Mouse (Mus musculus): ENCODE measurements around the gene 4930548H24Rik.
"Not testable (repeated sequence)": the region's sequence is repeated elsewhere in the genome, so short reads cannot be mapped to it uniquely, and the experiment has no call there.

The 4930548H24Rik gene

DNA sequence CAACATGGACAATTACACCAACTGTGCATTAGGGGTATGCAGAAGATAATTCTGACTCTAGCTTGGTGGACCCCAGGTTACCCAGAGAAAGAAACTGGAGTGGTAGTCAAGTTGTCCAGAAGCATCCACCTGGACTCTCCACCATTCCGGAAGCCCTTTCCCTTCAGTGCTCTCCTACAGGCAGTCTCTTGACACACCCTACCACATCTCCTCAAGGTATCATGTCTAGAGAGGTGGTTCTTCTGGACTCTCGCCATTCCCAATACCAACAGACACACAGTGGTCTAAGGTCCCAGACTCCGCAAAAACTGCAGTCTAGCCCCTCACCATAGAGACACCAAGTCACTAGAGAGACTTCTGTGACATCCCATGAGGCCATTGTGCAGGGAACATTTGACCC is at the start of gene 4930548H24Rik:
TSS of gene 4930548H24Rik (plus strand) at position 301 of the 400 bp plus-strand sequence.
- DNase-seq, result no peak

DNA sequence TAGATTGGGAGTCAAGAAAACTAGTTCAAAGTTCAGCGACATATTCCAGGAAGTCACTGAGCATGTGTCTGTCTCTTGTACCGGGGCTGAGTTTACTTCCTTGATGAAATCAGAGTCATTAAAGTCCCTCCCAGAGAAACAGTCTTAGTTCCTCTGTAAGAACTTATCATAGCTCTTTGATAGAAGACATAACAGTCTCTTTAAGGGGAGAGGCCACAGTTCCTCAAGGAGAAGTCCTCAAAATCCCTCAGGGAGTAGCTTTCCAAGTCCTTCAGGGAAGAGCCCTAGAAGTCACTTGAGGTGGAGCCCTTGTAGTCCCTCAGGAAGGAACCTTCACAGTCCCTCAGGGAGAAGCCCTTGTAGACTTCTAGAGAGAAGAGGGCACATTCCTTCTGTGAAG is 34.2 kb upstream of the 4930548H24Rik start:
- no peak for DNase-seq

DNA sequence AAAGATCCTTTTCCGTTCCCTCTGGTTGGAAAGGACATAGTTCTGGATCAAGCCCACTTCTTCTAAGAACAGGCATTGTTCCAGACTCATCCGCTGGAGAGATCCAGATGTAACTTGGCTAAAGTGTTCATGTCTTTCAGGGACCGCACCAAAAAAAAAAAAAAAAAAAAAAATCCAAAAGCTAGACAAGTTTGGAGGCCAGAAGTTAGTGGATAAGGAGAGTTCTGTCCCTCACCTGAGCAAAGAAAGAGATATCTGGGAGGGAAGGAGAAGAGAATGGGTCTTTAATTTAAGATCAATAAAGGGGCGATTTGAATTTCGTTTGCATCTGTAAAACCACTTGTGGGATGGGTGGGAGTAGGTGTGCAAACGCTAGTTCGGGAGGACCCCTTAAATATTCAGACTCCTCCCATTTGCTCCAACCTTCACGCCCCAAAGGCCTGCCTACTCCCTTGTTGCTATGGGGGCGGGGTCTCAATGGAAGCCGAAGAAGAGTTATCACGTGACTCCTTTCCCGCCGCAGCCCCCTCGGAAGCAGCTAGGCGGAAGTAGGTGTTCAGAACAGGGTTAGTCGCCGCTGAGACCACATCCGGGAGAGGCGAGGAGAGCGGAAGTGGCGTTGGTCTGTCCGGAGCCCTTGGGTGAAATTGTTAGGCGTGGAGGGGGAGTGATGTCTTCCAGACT is 33.5 kb upstream of the 4930548H24Rik start, which contains the start of gene Zfp512:
TSS of gene Zfp512 (plus strand) at position 554 of the 684 bp plus-strand sequence.
- peak; percentile 96 for DNase-seq

DNA sequence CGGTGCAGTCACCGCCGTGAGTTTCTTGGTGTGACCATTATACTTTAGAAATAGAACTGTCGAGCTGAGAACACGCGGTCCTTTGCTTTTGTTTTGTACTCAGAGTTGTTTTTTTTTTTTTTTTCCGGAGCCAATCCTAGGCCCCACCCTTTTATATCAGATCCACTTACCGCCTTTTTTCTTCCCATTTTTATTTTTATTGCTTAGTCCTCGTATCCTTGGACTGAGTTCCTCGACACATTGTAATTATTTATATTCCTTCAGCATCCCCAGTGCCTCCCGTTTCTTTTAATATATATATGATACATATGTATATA is 33.0 kb upstream of the 4930548H24Rik start:
- no peak for DNase-seq

DNA sequence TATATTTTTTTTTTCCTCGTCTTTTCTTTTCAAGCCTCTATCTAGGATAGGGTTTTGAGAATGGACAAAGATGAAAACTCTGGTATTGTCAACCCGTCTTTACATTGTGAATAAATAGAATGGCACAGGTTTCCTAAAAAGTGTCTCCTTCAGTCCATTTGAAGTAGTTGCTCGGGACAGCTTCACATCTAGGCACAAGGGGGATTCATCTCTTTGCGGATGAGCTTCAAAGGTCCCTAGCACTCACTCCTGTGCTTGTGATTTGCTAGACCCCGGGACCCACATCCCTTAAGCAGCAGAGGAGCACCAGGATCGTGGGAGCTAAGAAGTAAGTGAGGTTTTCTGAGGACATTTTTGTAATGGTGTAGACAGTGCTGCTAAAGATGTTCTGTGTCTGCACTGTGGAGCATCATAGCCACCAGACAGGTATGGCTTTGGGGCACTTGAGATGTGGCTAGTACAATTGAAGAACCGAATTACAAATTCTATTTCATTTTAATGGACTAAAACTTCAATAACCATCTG is 32.6 kb upstream of the 4930548H24Rik start:
- no peak for DNase-seq

DNA sequence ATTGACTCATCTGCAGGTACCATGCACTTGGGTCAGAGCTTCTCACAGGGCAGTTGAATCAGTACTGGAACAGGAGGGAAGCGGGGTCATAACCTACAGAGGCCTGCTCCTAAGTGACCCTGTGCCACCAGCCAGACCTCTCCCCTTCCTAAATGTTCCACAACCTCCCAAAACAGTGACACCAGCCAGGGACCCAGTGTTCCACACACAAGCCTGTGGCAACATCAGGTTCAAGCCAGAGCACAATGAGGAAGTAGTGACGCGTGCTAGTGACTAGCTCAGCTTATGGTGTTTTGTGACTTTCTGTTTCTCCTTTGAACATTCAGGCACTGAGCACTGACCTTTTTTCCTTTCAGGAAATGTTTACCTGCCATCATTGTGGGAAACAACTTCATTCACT is 17.7 kb upstream of the 4930548H24Rik start:
- no peak for DNase-seq

DNA sequence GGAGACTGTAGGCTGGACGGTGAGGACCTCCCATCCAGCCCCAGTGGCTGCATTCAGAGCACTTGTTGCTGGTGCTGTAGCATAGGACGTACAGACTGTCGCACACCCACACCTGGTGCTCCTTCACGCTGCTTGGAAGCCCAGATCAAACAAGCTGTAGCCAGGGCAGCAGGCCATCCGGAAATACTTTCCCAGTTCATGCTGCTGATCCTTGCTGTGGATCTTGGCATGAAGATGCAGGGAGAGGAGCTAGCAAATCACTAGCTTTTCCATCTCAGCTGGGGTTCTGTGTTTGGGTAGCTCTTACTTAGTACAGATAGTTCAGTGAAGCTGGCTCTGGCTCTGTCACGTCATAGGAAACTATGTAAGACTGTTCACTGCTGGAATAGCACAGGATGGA is 15.8 kb upstream of the 4930548H24Rik start:
- no peak for DNase-seq

DNA sequence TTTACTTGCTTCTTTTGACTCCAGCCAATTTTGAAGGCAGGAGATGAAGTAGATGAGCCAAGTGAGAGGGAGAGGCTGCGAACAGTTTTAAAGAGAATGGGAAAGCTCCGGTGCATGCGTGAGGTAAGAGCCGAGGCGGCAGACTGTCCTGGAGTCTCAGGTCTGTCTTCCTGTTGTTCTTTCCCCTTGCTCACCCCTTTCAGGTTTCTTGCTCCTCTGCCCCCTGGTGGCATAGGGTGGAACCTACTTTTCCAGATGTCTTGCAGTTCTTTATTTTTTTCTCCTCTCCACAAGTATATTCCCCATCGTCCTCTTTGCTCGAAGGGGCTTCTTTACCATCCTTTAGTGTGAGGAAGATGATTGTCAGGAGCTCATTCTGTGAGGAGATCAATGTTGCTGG is 15.2 kb upstream of the 4930548H24Rik start:
- DNase-seq, result peak; percentile 34

DNA sequence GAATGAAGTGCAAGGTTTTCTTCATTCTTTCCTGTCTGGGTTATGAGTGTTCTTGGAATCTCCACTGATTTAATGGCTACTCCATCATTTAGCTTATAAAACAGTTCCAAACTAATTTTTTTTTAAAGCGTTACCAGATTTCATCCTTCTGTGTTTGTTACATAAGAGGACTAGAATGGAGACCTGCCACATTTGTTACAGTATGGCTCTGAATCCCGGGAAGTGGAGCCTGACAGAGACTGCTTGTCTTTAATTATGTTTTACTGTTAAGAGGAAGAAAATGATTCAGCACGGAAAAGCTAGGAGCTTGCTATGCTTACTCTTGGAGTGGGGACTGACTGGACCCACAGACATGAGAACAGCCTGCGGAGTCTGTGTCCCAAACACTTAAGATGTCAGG is 5.0 kb upstream of the 4930548H24Rik start:
- DNase-seq, result no peak

DNA sequence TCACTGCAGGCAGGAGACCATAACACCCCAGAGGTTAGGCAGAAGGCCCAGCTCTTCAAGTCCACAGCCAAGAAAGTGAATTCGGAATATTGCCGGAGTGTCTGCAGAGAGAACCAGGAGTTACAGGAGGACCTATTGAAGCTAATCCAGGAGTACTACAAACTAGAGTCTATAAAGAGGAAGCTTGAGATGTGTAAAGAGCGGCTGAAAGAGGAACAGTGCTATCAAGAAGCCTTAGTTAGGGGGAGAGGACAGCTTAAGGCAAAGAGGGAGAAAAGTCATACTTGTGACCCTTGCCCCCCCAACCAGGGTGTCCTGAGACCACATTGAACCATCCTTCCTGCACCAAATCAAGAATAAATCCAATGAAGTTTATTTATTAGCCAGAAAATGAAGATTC is 2.3 kb downstream of the 4930548H24Rik start:
- DNase-seq, result no peak

DNA sequence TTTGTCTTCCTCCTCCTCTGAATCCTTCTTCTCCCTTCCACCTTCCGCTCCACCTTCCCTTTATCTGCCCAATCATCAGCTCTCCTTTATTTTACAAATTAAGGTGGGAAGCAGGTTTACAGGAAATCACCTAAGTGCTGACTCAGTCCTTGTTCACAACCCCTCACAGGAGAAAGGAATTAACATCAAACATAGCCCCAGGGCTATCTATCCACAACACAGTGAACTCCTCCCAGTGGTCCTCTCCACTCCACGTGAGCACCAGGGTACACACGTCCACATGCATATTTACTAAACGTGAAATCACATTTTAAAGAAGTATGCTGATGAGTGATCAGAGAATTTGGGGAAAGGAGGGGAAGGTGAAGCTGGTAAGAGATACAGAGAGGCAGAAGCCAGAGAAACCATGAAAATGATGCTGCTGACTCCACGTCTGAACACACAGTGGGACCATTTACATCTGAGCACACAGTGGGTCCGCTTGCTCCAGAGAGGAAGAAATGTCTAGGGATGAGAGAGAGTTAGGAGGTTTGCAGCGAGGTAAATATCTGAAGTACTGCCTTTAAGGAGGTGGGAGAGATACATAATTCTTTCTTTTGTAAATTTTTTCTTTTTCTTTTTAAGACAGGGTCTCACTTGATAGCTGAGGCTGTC is 3.7 kb downstream of the 4930548H24Rik start:
- DNase-seq, result no peak

DNA sequence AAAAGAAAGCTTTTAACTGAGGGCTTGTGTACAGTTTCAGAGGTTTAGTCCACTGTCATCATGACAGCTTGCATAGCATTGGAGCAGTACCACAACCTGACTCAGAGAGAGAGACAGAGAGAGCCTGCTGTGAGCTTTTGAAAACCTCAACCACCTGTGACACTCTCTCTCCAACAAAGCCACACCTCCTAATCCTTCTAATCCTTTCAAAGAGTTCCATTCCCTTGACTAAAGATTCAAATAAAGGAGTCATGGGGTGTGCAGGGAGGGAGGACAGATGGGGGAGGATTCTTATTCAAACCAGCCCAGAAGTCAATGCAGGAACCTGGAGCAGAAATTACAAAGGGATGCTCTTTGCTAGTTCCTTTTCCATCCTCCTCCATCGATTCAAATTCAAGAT is 6.5 kb downstream of the 4930548H24Rik start:
- DNase-seq, result no peak

DNA sequence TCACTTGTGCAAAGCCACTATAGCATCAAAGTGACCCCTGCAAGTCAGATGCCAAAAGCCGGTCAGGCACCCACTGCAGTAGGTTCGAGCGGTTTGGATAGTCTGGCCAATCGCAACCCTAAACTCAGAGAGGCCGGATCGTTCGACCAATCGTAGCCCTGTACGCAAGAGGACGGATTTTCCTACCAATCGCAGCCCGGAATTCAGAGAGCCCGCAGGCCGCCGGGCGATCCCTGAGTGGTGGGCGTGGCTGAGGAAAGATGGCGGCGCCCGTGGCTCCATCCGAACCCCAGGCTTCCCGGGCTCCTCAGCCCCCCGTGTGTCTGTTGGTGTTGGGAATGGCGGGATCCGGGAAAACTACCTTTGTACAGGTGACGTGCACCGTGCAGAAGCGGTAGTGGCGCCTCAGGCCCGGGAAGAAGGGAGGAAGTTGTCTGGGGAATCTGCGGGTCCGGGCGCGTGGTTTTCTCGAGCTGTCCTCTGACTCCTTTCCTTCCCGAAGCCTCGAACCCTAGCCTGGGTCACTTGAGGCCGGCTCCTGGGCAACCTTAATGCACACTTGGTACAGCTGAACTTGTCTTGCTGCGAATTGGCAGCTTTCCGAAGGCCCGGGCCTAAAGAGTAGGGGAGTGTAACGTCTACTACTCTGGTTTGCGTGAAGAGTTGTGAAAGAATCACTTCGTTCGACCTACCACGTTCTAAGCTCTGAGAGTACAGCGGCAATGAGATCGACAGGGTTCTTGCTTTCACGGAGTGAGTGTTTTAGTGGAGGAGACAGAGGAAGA is 9.2 kb downstream of the 4930548H24Rik start, which contains the start of gene Gpn1:
TSS of gene Gpn1 (plus strand) at position 229 of the 785 bp plus-strand sequence.
- DNase-seq, result peak; percentile 93

DNA sequence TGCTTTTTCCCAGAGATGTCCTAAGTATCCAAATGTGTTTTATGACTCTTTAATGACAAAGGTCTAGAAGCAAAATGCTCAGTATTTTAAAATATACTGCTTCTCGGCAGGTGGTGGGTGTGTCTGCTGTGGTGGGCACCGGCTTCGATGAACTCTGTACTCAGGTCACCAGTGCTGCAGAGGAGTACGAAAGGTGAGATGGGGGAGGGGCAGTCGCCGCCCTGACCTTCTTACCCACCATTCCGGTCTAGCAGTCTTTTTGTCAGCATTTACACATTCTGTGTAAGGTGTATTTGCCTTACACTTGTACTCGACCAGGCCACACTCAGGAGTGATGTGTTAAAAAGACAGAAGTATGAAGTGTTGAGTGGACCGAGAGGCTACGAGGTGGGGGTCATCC is 19.3 kb downstream of the 4930548H24Rik start:
- no peak for DNase-seq

DNA sequence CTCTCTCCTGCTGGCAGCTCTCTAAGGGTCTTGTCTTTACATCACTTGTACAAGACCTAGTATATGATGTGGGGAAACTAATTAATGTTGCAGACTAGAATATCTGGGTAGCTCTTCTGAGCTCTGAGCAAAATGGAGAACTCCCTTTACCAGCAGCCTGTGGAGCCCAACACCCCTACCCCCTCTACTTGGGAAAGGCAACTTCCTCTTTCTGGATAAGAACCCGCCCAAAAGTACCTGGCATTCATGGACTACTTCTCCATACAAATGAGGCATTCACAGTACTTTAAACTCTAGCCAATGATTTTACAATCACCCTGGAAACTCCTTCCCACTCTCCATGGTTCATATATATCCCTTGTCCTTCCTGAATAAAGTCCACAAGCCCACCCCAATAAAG is 26.9 kb downstream of the 4930548H24Rik start:
- no peak for DNase-seq

DNA sequence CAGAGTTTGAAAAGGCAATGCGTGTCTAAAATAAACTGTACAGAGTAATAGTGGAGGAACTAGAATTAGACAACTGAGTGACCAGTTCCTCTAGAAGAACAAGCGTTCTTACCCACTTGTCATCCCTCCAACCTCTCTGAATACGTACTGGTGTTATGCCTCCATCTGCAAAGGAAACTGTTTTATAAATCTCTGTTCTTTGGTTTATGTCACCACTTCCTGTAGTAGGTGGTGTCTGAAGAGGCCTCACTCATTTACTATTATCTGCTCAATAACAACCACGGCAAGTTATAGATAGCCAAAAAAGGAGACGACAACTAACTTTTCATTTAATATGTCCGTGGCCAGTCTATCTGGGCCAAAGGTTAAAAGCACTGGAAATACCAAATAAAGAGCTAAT is 35.0 kb downstream of the 4930548H24Rik start:
- no peak for DNase-seq

DNA sequence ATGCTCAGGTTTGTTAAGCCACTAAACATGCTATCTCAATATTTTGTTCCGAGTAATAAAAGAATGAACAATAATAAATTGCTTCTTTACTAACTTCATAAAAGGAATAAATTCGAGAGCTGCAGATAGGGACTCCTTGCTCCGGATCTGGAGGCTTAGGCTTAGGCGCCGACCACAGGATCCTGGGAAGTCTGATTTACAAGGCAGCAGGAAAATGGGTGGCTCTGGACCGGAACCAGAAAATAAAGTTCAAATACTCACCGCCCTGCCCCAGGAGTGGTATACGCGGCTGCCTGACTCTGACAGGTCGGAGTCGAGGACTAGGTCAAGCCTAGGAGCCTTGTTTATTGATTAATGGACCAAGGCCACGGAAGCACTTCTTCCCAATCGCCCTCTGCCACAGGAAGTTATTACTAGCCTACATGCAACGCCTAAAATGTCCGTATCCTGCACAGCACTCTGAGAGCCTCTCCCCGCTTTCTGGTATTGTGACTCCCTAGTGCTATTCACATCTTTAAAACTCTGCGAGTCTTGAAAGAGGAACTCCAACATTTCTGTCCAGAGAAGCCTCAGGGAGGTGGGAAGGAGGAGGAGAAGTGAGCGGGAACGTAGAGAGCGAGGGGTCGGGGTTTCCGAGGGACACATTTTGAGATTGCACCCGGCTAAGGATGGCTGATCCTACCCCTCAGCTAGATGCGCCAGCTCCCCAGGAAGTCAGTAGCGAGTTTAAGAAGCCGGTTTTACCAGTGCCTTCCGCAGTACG is 41.0 kb downstream of the 4930548H24Rik start, which contains the start of gene Slc4a1ap:
TSS of gene Slc4a1ap (plus strand) at position 642 of the 763 bp plus-strand sequence.
- peak; percentile 82 for DNase-seq

DNA sequence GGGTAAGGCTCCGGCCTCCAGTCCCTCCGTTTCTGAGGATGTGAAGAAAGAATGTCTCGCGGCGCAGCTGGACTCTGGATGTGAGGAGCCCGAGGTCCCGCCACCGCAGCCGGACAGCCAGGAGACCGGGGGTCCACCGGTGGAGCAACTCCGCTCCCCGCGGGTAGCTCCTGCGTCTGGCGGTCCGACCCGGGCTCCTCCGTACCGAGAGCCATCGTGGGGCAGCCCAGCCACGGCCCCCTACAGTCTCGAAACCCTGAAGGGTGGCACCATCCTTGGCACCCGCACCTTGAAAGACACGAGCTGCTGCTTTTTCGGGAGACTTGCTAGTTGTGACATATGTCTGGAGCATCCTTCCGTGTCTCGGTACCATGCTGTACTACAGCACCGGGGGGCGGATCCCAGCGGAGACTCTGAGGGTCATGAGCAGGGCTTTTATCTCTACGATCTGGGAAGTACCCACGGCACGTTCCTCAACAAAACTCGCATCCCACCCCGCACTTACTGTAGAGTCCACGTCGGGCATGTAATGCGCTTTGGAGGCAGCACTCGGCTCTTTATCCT is 41.7 kb downstream of the 4930548H24Rik start:
- no peak for DNase-seq

DNA sequence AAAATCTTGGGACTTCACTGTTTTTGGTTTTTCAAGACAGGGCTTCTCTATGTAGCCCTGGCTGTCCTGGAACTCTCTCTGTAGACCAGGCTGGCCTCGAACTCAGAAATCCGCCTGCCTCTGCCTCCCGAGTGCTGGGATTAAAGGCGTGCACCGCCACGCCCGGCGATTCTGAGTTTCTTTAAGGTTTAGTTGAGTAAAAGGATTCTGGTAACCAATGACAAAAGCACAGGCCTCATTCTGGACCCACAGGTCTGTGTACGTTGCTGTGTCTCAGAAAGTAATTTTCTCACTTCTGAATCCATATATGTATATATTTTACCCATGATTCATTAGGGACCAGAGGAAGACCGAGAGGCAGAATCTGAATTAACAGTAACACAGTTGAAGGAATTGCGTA is 42.2 kb downstream of the 4930548H24Rik start, which contains the start of gene Supt7l:
TSS of gene Supt7l (minus strand) at position 101 of the 400 bp plus-strand sequence.
- DNase-seq, result not testable (repeated sequence)

DNA sequence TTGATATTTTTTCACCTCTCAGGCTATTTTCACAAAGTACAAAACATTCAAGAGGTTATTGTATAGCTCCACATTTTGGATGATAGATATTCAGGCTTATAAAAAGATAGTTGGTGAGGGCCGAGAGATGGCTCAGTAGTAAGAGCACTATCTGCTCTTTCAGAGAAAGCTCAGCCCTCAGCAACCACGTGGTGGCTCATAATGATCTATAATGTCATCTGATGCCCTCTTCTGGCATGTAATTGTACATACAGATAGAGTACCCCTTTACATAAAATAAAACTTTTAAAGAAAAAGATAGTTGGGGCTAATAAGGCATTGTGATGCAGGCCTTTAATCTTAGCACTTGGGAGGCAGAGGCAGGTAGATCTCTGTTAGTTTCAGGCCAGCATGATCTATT is 43.0 kb downstream of the 4930548H24Rik start:
- no peak for DNase-seq

DNA sequence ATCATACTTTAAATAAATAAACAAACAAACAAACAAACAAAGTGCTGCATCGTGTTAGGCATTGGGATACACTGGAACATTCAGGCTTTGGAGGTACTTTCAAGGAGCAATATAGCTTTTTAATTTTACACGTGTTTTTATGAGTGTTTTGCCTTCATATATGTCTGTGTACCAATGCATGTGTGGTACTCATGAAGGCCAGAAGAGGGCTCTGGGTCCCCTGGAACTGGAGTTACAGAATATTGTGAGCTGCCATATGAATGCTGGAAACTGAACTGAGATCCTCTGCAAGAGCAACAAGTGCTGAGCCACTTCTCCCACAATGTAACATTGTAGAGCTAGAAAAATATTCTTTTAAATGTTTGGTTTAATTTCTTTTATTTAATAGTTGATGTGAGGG is 49.7 kb downstream of the 4930548H24Rik start:
- DNase-seq, result no peak
